Mouse (Mus musculus) heart, adult 2 months (tissue): Measurements from ENCODE around the gene Map2k6.

ENCODE experiments used
- CTCF ChIP-seq: fragments of 200-600 bp; IDR thresholded peaks from 2 replicates; pipeline ENCODE4 v1.8.1; 2022; ENCODE audit warnings: antibody characterized with exemption, mild to moderate bottlenecking, moderate library complexity
- EP300 ChIP-seq: fragments of 200-500 bp; IDR thresholded peaks from 2 replicates; pipeline ENCODE4 v1.6.1; 2011; ENCODE audit warnings: low read depth, low read length, control low read depth; ENCODE audit not compliant: insufficient read depth
- POLR2A ChIP-seq: fragments of 200-500 bp; IDR thresholded peaks from 2 replicates; pipeline ENCODE4 v1.6.1; 2011; ENCODE audit warnings: mild to moderate bottlenecking, low read depth, low read length, control low read depth; ENCODE audit not compliant: insufficient read depth

GRCm38 (mm10) chr11:110487796-110488195 lies 88.9 kb downstream of the Map2k6 start:
- TF ChIP-seq POLR2A: no peak
- TF ChIP-seq CTCF: no peak
- TF ChIP-seq EP300: no peak
